Mouse (Mus musculus): ENCODE measurements around the gene St5. TPM values are rescaled to one million over a fixed set of nuclear protein-coding genes. Genes with fewer than 3 reads are reported as not detected.

Gene St5
- polyA plus RNA-seq, 1 experiment from 2014 or later: 35.8 TPM

GRCm38 (mm10) chr7:109525740-109526663 is 177.4 kb downstream of the St5 start:
- Histone ChIP-seq H3K9ac (ENCODE audit: low read depth, low read length) (no peak overlapping the region), H3K9me3 (ENCODE audit: control insufficient read depth, low read length) (no peaks in the 10 kb centered on the region), H3K4me1 (ENCODE audit: control insufficient read depth, insufficient read depth, low read length) (no peaks in the 10 kb centered on the region; the same call in 1 of the 2 replicates), H3K4me3 (ENCODE audit: low read length) (no peak overlapping the region), H3K36me3 (ENCODE audit: control insufficient read depth, insufficient read depth, low read length) (peaks cover 73% of the 10 kb centered on the region), H3K27ac (ENCODE audit: low read depth, low read length) (0 out of 2 replicates have a peak overlapping the region, but pooled peaks have one; percentile 24), H3K27me3 (ENCODE audit: control insufficient read depth, insufficient read depth, low read length) (no peaks in the 10 kb centered on the region), H3K4me2 (replicated peaks; ENCODE audit: low read depth, low read length) (no peak overlapping the region)
- no peak for ATAC-seq (ENCODE audit: low FRiP score, low TSS enrichment)
- 74% methylated on average over 16 of the region's 16 CpGs for WGBS

GRCm38 (mm10) chr7:109524763-109525162 is 178.6 kb downstream of the St5 start:
- H3K27ac ChIP-seq (ENCODE audit: low read depth, low read length): no peak overlapping the region
- H3K36me3 ChIP-seq (ENCODE audit: control insufficient read depth, insufficient read depth, low read length): peaks cover 74% of the 10 kb centered on the region
- H3K9me3 ChIP-seq (ENCODE audit: control insufficient read depth, low read length): no peaks in the 10 kb centered on the region
- no peaks in the 10 kb centered on the region; the same call in 1 of the 2 replicates for H3K4me1 ChIP-seq (ENCODE audit: control insufficient read depth, insufficient read depth, low read length)
- no peak overlapping the region for H3K4me2 ChIP-seq (replicated peaks; ENCODE audit: low read depth, low read length)
- no peak overlapping the region for H3K4me3 ChIP-seq (ENCODE audit: low read length)
- no peak for ATAC-seq (ENCODE audit: low FRiP score, low TSS enrichment)
- H3K27me3 ChIP-seq (ENCODE audit: control insufficient read depth, insufficient read depth, low read length): no peaks in the 10 kb centered on the region
- WGBS: 79% methylated on average over 3 of the region's 3 CpGs
- no peak overlapping the region for H3K9ac ChIP-seq (ENCODE audit: low read depth, low read length)

- no peak overlapping the region for H3K9ac ChIP-seq (ENCODE audit: low read depth, low read length)
- H3K4me2 ChIP-seq (replicated peaks; ENCODE audit: low read depth, low read length): no peak overlapping the region
- H3K4me3 ChIP-seq (ENCODE audit: low read length): no peak overlapping the region
- H3K36me3 ChIP-seq (ENCODE audit: control insufficient read depth, insufficient read depth, low read length): peaks cover 74% of the 10 kb centered on the region
- no peaks in the 10 kb centered on the region; the same call in 1 of the 2 replicates for H3K4me1 ChIP-seq (ENCODE audit: control insufficient read depth, insufficient read depth, low read length)
- no peak overlapping the region for H3K27ac ChIP-seq (ENCODE audit: low read depth, low read length)
- no peaks in the 10 kb centered on the region for H3K9me3 ChIP-seq (ENCODE audit: control insufficient read depth, low read length)
- H3K27me3 ChIP-seq (ENCODE audit: control insufficient read depth, insufficient read depth, low read length): no peaks in the 10 kb centered on the region
- no peak for ATAC-seq (ENCODE audit: low FRiP score, low TSS enrichment)
These were observed 179.0 kb downstream of the St5 start for GRCm38 (mm10) chr7:109524442-109524744.

- Histone ChIP-seq H3K9me3 (ENCODE audit: control insufficient read depth, low read length) (no peaks in the 10 kb centered on the region), H3K27me3 (ENCODE audit: control insufficient read depth, insufficient read depth, low read length) (no peaks in the 10 kb centered on the region), H3K27ac (ENCODE audit: low read depth, low read length) (no peak overlapping the region), H3K4me3 (ENCODE audit: low read length) (no peak overlapping the region), H3K4me2 (replicated peaks; ENCODE audit: low read depth, low read length) (no peak overlapping the region), H3K4me1 (ENCODE audit: control insufficient read depth, insufficient read depth, low read length) (no peaks in the 10 kb centered on the region; the same call in 1 of the 2 replicates), H3K9ac (ENCODE audit: low read depth, low read length) (no peak overlapping the region), H3K36me3 (ENCODE audit: control insufficient read depth, insufficient read depth, low read length) (peaks cover 74% of the 10 kb centered on the region)
- WGBS: 75% methylated on average over 6 of the region's 6 CpGs
- ATAC-seq (ENCODE audit: low FRiP score, low TSS enrichment): no peak
These were observed 179.5 kb downstream of the St5 start for GRCm38 (mm10) chr7:109523741-109524441.

DNA sequence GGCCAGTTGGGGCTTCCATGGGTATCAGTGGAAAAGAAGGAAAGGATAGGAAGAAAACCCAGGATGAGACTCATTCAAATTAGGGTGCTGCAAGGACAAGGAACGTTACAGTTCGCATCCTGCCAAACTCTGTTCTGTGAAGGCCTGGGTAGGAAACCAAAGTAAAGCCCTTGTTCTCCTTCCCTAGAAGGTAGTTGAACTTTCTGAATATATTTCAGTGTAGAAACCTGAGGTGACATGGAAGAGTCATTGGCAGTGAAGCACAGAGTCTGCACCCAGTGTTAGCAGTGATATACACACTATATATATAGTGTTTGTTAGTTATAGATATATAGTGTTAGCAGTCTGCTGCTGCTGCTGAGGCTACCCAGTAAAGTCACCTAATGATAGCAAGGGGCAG is 180.1 kb downstream of the St5 start:
- no peak for ATAC-seq (ENCODE audit: low FRiP score, low TSS enrichment)
- Histone ChIP-seq H3K27me3 (ENCODE audit: control insufficient read depth, insufficient read depth, low read length) (no peaks in the 10 kb centered on the region), H3K4me3 (ENCODE audit: low read length) (no peak overlapping the region), H3K9me3 (ENCODE audit: control insufficient read depth, low read length) (no peaks in the 10 kb centered on the region), H3K27ac (ENCODE audit: low read depth, low read length) (no peak overlapping the region), H3K9ac (ENCODE audit: low read depth, low read length) (no peak overlapping the region), H3K36me3 (ENCODE audit: control insufficient read depth, insufficient read depth, low read length) (peaks cover 74% of the 10 kb centered on the region), H3K4me2 (replicated peaks; ENCODE audit: low read depth, low read length) (no peak overlapping the region), H3K4me1 (ENCODE audit: control insufficient read depth, insufficient read depth, low read length) (no peaks in the 10 kb centered on the region; the same call in 1 of the 2 replicates)
- 59% methylated on average over 2 of the region's 2 CpGs for WGBS

DNA sequence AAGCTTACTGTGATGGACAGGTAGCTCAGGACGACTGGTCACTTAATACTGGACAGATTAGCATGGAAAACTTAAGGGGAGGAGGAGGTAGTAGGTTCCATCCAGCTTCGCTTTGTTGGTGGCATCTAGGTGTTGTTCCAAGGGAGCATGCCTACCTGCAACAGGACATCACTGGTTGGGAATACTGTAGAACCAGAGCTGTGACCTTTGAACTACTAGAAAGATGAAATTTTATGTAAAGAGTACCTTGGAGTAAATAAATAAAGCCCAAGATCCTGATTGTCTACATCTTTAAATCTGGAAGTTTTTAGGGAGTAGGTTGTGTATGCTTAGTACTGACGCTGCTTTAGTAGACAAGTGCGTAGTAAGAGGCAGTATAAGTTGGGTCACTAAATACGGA is 181.3 kb downstream of the St5 start:
- 80% methylated on average over 5 of the region's 5 CpGs for WGBS
- ATAC-seq (ENCODE audit: low FRiP score, low TSS enrichment): no peak
- H3K4me3 ChIP-seq (ENCODE audit: low read length): no peak overlapping the region
- H3K36me3 ChIP-seq (ENCODE audit: control insufficient read depth, insufficient read depth, low read length): peaks cover 66% of the 10 kb centered on the region
- no peak overlapping the region for H3K4me2 ChIP-seq (replicated peaks; ENCODE audit: low read depth, low read length)
- H3K9ac ChIP-seq (ENCODE audit: low read depth, low read length): no peak overlapping the region; the same call in 1 of the 2 replicates
- no peaks in the 10 kb centered on the region for H3K27me3 ChIP-seq (ENCODE audit: control insufficient read depth, insufficient read depth, low read length)
- no peaks in the 10 kb centered on the region for H3K9me3 ChIP-seq (ENCODE audit: control insufficient read depth, low read length)
- peaks cover 5% of the 10 kb centered on the region; the same call in 1 of the 2 replicates for H3K4me1 ChIP-seq (ENCODE audit: control insufficient read depth, insufficient read depth, low read length)
- H3K27ac ChIP-seq (ENCODE audit: low read depth, low read length): no peak overlapping the region

DNA sequence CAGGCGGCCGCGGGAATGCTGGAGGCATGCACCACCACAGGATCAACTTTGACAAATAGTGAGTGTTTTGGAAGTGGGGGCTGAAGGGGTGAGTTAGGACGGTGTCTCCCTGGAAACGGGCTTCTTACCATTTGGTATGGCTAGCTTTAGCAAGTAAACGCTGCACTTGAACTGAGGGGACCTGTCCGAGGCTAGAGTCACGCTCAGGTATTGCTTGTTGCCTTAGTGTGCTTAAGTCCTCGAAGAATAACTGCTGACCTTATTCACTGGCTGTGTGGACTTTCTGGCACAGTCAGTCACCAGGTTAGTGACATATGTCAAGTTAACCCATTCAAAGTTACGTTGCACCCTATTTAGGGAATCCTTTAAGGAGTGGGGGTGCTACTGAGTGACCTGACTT is 183.5 kb downstream of the St5 start:
- H3K4me3 ChIP-seq (ENCODE audit: low read length): peak overlapping the region; percentile 69
- no peak for ATAC-seq (ENCODE audit: low FRiP score, low TSS enrichment)
- peaks cover 5% of the 10 kb centered on the region; the same call in 1 of the 2 replicates for H3K4me1 ChIP-seq (ENCODE audit: control insufficient read depth, insufficient read depth, low read length)
- H3K36me3 ChIP-seq (ENCODE audit: control insufficient read depth, insufficient read depth, low read length): peaks cover 50% of the 10 kb centered on the region
- H3K9me3 ChIP-seq (ENCODE audit: control insufficient read depth, low read length): no peaks in the 10 kb centered on the region
- peak overlapping the region; percentile 93 for H3K9ac ChIP-seq (ENCODE audit: low read depth, low read length)
- 2% methylated on average over 10 of the region's 10 CpGs for WGBS
- H3K4me2 ChIP-seq (replicated peaks; ENCODE audit: low read depth, low read length): peak overlapping the region; percentile 77
- no peaks in the 10 kb centered on the region for H3K27me3 ChIP-seq (ENCODE audit: control insufficient read depth, insufficient read depth, low read length)
- H3K27ac ChIP-seq (ENCODE audit: low read depth, low read length): peak overlapping the region; percentile 85

GRCm38 (mm10) chr7:109518838-109519696 is 184.3 kb downstream of the St5 start, which contains the start of gene Rpl27a:
Gene Rpl27a, plus strand, starts transcription at chr7:109519147.
- H3K9ac ChIP-seq (ENCODE audit: low read depth, low read length): peak within 1 kb of the TSS; percentile 93
- H3K4me1 ChIP-seq (ENCODE audit: control insufficient read depth, insufficient read depth, low read length): peaks cover 5% of the 10 kb centered on the region; the same call in 1 of the 2 replicates
- peak; percentile 97 for ATAC-seq (ENCODE audit: low FRiP score, low TSS enrichment)
- H3K36me3 ChIP-seq (ENCODE audit: control insufficient read depth, insufficient read depth, low read length): peaks cover 41% of the 10 kb centered on the region
- H3K4me3 ChIP-seq (ENCODE audit: low read length): peak within 1 kb of the TSS; percentile 69
- no peaks in the 10 kb centered on the region for H3K9me3 ChIP-seq (ENCODE audit: control insufficient read depth, low read length)
- H3K4me2 ChIP-seq (replicated peaks; ENCODE audit: low read depth, low read length): peak within 1 kb of the TSS; percentile 77
- WGBS: under 1% methylated on average over 72 of the region's 72 CpGs
- peak within 1 kb of the TSS; percentile 97 for H3K27ac ChIP-seq (ENCODE audit: low read depth, low read length)
- H3K27me3 ChIP-seq (ENCODE audit: control insufficient read depth, insufficient read depth, low read length): no peaks in the 10 kb centered on the region

Measured in kidney, embryonic 14.5 days (tissue).